Mouse (Mus musculus) hindbrain, embryonic 16.5 days (tissue): ENCODE measurements around the gene Tex29. TPM values are rescaled to one million over a fixed set of nuclear protein-coding genes. Genes with fewer than 3 reads are reported as not detected.

Experiments
- ATAC-seq: fragments of 200-750 bp; cut with Nextera tagmentation; 2 replicates; pipeline ENCODE4 v1.8.0; 2017; ENCODE audit warnings: moderate TSS enrichment, moderate library complexity
- H3K27ac ChIP-seq: fragments of 300-500 bp; sonication (generic); 2 replicates; pipeline ENCODE4 v1.5.1; 2014; ENCODE audit warnings: low read depth, mild to moderate bottlenecking, control low read depth, low read length, moderate library complexity
- H3K27me3 ChIP-seq: fragments of 300-500 bp; sonication (generic); replicated peaks from 2 replicates; pipeline ENCODE4 v1.6.1; 2014; ENCODE audit warnings: low read length; ENCODE audit not compliant: control insufficient read depth, insufficient read depth
- H3K36me3 ChIP-seq: fragments of 300-500 bp; sonication (generic); 2 replicates; pipeline ENCODE4 v1.6.1; 2014; ENCODE audit warnings: mild to moderate bottlenecking, low read length, moderate library complexity, mixed read lengths; ENCODE audit not compliant: control insufficient read depth, insufficient read depth
- H3K4me1 ChIP-seq: fragments of 300-500 bp; sonication (generic); 2 replicates; pipeline ENCODE4 v1.6.1; 2014; ENCODE audit warnings: low read depth, low read length; ENCODE audit not compliant: control insufficient read depth, insufficient read depth
- H3K4me2 ChIP-seq: fragments of 300-500 bp; sonication (generic); 2 replicates; pipeline ENCODE4 v1.6.1; 2014; ENCODE audit warnings: mild to moderate bottlenecking, low read length, control low read depth, moderate library complexity
- H3K4me3 ChIP-seq: fragments of 300-500 bp; sonication (generic); 2 replicates; pipeline ENCODE4 v1.5.1; 2014; ENCODE audit warnings: mild to moderate bottlenecking, low read length, control low read depth, moderate library complexity
- H3K9ac ChIP-seq: fragments of 300-500 bp; sonication (generic); 2 replicates; pipeline ENCODE4 v1.6.1; 2014; ENCODE audit warnings: low read depth, mild to moderate bottlenecking, control low read depth, low read length, moderate library complexity
- H3K9me3 ChIP-seq: fragments of 300-500 bp; sonication (generic); 2 replicates; pipeline ENCODE4 v1.6.1; 2014; ENCODE audit warnings: mild to moderate bottlenecking, low read length, moderate library complexity; ENCODE audit not compliant: control insufficient read depth
- WGBS: fragments of 180-500 bp; shearing (Covaris S2); extraction: QIAGEN DNeasy Blood & Tissue Kit; methylation state at CpG from one replicate; pipeline ENCODE4 v1.1.7; 2014; 5-methylcytosine and 5-hydroxymethylcytosine counted together
- polyA plus RNA-seq: library from polyadenylated mRNA; unstranded; fragments of >200 nt; fragmentation: Nextera tagmentation; extraction: Ambion mirVana; gene quantifications from 2 replicates; pipeline ENCODE4 v1.2.1, GENCODE M21; 2015

Gene Tex29
- polyA plus RNA-seq, 1 experiment from 2014 or later: 0.26 TPM

DNA sequence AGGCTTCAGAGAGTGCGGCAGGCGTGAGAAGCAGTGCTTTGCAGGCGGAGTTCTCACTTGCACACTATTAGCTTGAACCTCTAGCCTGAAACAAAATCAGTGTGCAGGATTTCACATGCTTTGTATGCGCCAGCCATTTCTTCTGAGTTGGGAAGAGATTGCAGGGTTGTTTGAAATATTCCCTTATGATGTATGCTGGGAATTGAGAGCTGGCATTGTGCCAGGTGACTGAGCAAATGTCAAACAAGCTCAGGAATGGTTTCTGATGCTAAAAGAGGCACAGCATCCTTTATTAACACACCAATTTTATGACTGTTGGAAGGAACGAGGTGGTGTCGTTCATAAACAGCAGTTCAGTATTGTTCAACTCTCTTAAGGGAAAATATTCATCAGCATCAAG is 34.0 kb upstream of the Tex29 start:
- no peak overlapping the region for H3K9ac ChIP-seq

DNA sequence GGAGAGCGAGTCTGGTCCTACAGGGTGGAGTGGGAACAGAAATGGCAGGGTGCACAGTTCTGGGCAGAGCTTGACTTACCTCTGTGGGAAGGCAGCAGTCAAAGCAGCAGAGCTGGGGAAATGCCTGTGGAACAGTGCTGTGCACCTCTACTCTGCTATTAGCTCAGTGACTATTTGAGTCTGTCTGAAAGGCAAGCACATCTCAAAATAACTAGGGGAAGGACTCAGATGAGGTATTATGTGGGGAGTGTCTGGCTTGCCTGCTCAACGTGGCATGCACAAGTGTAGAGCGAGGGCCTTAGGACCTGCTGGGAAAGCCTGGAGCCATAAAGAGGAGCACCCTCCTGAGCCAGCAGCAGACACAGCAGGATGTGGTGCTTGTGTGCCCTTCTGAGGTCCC is 32.9 kb upstream of the Tex29 start:
- no peak overlapping the region for H3K4me2 ChIP-seq
- H3K4me1 ChIP-seq: no peaks in the 10 kb centered on the region
- H3K36me3 ChIP-seq: peaks cover 49% of the 10 kb centered on the region
- 79% methylated on average over 3 of the region's 3 CpGs for WGBS
- no peak overlapping the region for H3K4me3 ChIP-seq
- H3K27ac ChIP-seq: no peak overlapping the region
- no peak for ATAC-seq
- H3K9me3 ChIP-seq: no peaks in the 10 kb centered on the region
- no peaks in the 10 kb centered on the region for H3K27me3 ChIP-seq
- H3K9ac ChIP-seq: no peak overlapping the region

More for the DNA sequence above, 34.0 kb upstream of the Tex29 start:
- H3K4me1 ChIP-seq: no peaks in the 10 kb centered on the region
- WGBS: 77% methylated on average over 6 of the region's 6 CpGs
- H3K4me2 ChIP-seq: no peak overlapping the region
- H3K27me3 ChIP-seq: no peaks in the 10 kb centered on the region
- H3K9me3 ChIP-seq: no peaks in the 10 kb centered on the region
- H3K4me3 ChIP-seq: no peak overlapping the region
- peaks cover 44% of the 10 kb centered on the region for H3K36me3 ChIP-seq
- ATAC-seq: no peak
- no peak overlapping the region for H3K27ac ChIP-seq

DNA sequence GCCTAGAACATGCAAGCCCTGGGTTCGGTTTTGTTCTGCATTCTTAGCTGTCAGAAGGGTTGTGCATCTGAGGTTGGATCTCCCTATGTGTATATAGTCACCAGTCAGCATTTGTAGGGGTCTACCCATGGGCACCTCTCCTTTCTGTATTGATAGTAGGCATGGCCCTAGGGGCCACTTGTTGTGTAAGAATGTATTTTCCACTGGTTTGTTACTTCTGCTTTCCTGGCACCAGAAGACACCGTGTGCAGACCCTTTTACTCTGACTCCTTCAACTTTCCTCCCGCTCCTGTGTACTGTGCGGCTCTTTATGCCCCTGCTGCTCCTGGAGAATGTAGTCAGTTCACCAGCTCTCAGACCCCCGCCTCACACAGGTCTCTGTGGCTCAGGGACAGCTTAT is 32.2 kb upstream of the Tex29 start:
- H3K4me3 ChIP-seq: no peak overlapping the region
- H3K4me2 ChIP-seq: no peak overlapping the region
- H3K27me3 ChIP-seq: no peaks in the 10 kb centered on the region
- no peak for ATAC-seq
- 94% methylated on average over 5 of the region's 5 CpGs for WGBS
- H3K27ac ChIP-seq: no peak overlapping the region
- H3K4me1 ChIP-seq: no peaks in the 10 kb centered on the region
- H3K36me3 ChIP-seq: peaks cover 55% of the 10 kb centered on the region
- no peak overlapping the region for H3K9ac ChIP-seq
- no peaks in the 10 kb centered on the region for H3K9me3 ChIP-seq

- WGBS: 92% methylated on average over 5 of the region's 5 CpGs
- peaks cover 59% of the 10 kb centered on the region for H3K36me3 ChIP-seq
Observed at GRCm38 (mm10) chr8:11810426-11810825, 29.8 kb upstream of the Tex29 start.

GRCm38 (mm10) chr8:11813801-11814200 is 26.5 kb upstream of the Tex29 start:
- WGBS: 87% methylated on average over 7 of the region's 7 CpGs
- H3K4me2 ChIP-seq: no peak overlapping the region

More at GRCm38 (mm10) chr8:11810426-11810825, 29.8 kb upstream of the Tex29 start:
- no peaks in the 10 kb centered on the region for H3K9me3 ChIP-seq
- no peaks in the 10 kb centered on the region for H3K27me3 ChIP-seq
- no peak overlapping the region for H3K9ac ChIP-seq
- no peak overlapping the region for H3K4me2 ChIP-seq
- H3K4me1 ChIP-seq: no peaks in the 10 kb centered on the region
- no peak overlapping the region for H3K27ac ChIP-seq
- H3K4me3 ChIP-seq: no peak overlapping the region
- no peak for ATAC-seq

GRCm38 (mm10) chr8:11815206-11815605 is 25.1 kb upstream of the Tex29 start:
- peaks cover 63% of the 10 kb centered on the region for H3K36me3 ChIP-seq
- 76% methylated on average over 7 of the region's 7 CpGs for WGBS

More at GRCm38 (mm10) chr8:11813801-11814200, 26.5 kb upstream of the Tex29 start:
- Histone ChIP-seq H3K4me1 (no peaks in the 10 kb centered on the region), H3K9ac (no peak overlapping the region), H3K27me3 (no peaks in the 10 kb centered on the region), H3K27ac (no peak overlapping the region), H3K36me3 (peaks cover 68% of the 10 kb centered on the region), H3K9me3 (no peaks in the 10 kb centered on the region), H3K4me3 (no peak overlapping the region)
- ATAC-seq: no peak

DNA sequence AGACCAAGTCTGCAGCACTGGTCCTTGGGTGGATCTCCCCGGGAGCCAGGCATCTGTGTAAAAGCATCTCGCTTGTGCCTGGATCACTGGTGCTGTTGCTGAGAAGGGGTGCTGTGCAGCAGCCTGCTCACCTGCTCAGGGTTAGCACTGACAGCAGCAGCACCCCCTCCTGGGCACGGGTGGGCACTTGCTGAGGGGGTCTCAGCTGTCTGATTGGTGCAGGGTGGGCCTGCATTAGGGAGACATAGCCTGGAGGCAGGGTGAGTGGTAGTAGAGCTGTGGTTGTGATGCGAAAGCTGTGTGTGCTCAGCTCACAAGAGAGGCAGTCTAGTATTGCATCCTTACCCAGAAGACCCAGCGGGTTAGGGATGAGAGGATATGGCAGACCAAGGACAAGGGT is 20.1 kb upstream of the Tex29 start:
- Histone ChIP-seq H3K4me2 (no peak overlapping the region), H3K36me3 (peaks cover 60% of the 10 kb centered on the region), H3K27ac (0 out of 2 replicates have a peak overlapping the region, but pooled peaks have one; percentile 29), H3K9ac (no peak overlapping the region), H3K4me3 (no peak overlapping the region), H3K27me3 (no peaks in the 10 kb centered on the region), H3K9me3 (no peaks in the 10 kb centered on the region), H3K4me1 (no peaks in the 10 kb centered on the region)
- WGBS: 84% methylated on average over 5 of the region's 5 CpGs
- peak; percentile 17 for ATAC-seq

More at GRCm38 (mm10) chr8:11815206-11815605, 25.1 kb upstream of the Tex29 start:
- Histone ChIP-seq H3K27ac (no peak overlapping the region), H3K9me3 (no peaks in the 10 kb centered on the region), H3K4me3 (no peak overlapping the region), H3K4me2 (no peak overlapping the region), H3K9ac (no peak overlapping the region), H3K4me1 (no peaks in the 10 kb centered on the region), H3K27me3 (no peaks in the 10 kb centered on the region)
- no peak for ATAC-seq

DNA sequence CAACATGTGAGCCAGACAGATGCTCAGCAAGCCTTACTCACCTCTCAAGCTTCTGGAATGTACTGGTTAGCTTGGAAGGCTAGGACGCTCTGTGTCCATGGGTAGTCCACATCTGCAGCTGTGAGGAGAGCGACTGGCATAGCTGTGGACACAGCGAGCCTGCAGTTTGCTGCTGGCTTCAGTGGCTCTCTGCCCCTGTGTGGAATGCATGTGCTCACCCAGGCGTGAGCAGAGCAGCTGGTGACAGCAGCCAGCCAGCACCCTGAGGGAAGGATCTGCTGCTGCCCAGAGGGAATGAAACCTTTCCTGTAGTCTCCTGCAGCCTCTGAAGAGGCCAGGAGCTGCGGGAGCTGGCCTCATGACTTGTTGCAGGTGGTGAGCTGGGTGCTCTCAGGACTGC is 19.7 kb upstream of the Tex29 start:
- no peak overlapping the region for H3K4me2 ChIP-seq
- 72% methylated on average over 5 of the region's 5 CpGs for WGBS
- peaks cover 60% of the 10 kb centered on the region for H3K36me3 ChIP-seq
- H3K9ac ChIP-seq: no peak overlapping the region
- H3K27ac ChIP-seq: 0 out of 2 replicates have a peak overlapping the region, but pooled peaks have one; percentile 29
- ATAC-seq: peak; percentile 34; the same call in 1 of the 2 replicates
- H3K9me3 ChIP-seq: no peaks in the 10 kb centered on the region
- no peaks in the 10 kb centered on the region for H3K4me1 ChIP-seq
- no peaks in the 10 kb centered on the region for H3K27me3 ChIP-seq
- no peak overlapping the region for H3K4me3 ChIP-seq

DNA sequence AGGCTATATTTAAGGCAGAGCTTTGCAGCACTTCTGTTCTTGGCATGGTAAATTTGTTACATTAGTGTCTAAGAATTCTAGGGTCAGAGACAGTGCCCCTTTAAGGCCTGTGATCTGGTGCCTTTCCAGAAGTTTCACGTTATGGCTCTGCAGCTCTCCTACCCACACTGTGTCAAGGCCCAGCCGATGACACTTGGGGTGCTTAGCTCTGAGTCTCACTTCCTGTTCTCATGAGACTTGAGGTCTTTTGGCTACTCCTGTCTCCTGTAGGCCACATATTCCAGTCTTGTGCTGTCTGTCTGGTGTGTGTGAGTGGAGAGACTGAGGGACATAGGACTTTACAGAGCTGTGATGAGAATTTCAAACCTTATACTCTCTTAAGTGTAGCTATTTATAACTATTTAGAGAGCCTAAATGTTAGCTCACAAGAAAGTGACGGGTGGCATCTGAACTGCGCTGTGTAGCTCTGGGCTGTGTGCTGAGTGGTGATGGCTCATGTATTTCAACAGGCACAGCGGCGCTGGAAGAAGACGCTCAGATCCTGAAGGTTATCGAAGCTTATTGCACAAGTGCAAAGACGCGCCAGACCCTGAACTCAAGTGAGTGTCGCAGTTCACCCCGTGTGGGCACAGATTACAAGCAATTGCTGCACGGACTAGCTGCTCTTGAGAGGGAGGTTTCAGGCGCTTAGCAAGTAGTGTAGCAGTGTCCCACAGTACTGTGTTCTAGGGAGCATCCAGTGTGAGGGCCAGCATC is 18.6 kb upstream of the Tex29 start:
- Histone ChIP-seq H3K4me1 (no peaks in the 10 kb centered on the region), H3K4me2 (no peak overlapping the region), H3K36me3 (peaks cover 58% of the 10 kb centered on the region), H3K27ac (no peak overlapping the region), H3K27me3 (no peaks in the 10 kb centered on the region), H3K9me3 (no peaks in the 10 kb centered on the region), H3K4me3 (no peak overlapping the region), H3K9ac (no peak overlapping the region)
- 94% methylated on average over 14 of the region's 14 CpGs for WGBS
- no peak for ATAC-seq
